Mouse (Mus musculus) hindbrain, embryonic 16.5 days (tissue): ENCODE data around the gene Arl15. TPM values are rescaled to one million over a fixed set of nuclear protein-coding genes. Genes with fewer than 3 reads are reported as not detected.

Experiments used
- ATAC-seq: fragments of 200-750 bp; cut with Nextera tagmentation; 2 replicates; pipeline ENCODE4 v1.8.0; 2017; ENCODE audit warnings: moderate TSS enrichment, moderate library complexity
- H3K27ac ChIP-seq: fragments of 300-500 bp; sonication (generic); 2 replicates; pipeline ENCODE4 v1.5.1; 2014; ENCODE audit warnings: low read depth, mild to moderate bottlenecking, control low read depth, low read length, moderate library complexity
- H3K27me3 ChIP-seq: fragments of 300-500 bp; sonication (generic); replicated peaks from 2 replicates; pipeline ENCODE4 v1.6.1; 2014; ENCODE audit warnings: low read length; ENCODE audit not compliant: control insufficient read depth, insufficient read depth
- H3K36me3 ChIP-seq: fragments of 300-500 bp; sonication (generic); 2 replicates; pipeline ENCODE4 v1.6.1; 2014; ENCODE audit warnings: mild to moderate bottlenecking, low read length, moderate library complexity, mixed read lengths; ENCODE audit not compliant: control insufficient read depth, insufficient read depth
- H3K4me1 ChIP-seq: fragments of 300-500 bp; sonication (generic); 2 replicates; pipeline ENCODE4 v1.6.1; 2014; ENCODE audit warnings: low read depth, low read length; ENCODE audit not compliant: control insufficient read depth, insufficient read depth
- H3K4me2 ChIP-seq: fragments of 300-500 bp; sonication (generic); 2 replicates; pipeline ENCODE4 v1.6.1; 2014; ENCODE audit warnings: mild to moderate bottlenecking, low read length, control low read depth, moderate library complexity
- H3K4me3 ChIP-seq: fragments of 300-500 bp; sonication (generic); 2 replicates; pipeline ENCODE4 v1.5.1; 2014; ENCODE audit warnings: mild to moderate bottlenecking, low read length, control low read depth, moderate library complexity
- H3K9ac ChIP-seq: fragments of 300-500 bp; sonication (generic); 2 replicates; pipeline ENCODE4 v1.6.1; 2014; ENCODE audit warnings: low read depth, mild to moderate bottlenecking, control low read depth, low read length, moderate library complexity
- H3K9me3 ChIP-seq: fragments of 300-500 bp; sonication (generic); 2 replicates; pipeline ENCODE4 v1.6.1; 2014; ENCODE audit warnings: mild to moderate bottlenecking, low read length, moderate library complexity; ENCODE audit not compliant: control insufficient read depth
- whole genome bisulfite sequencing: fragments of 180-500 bp; shearing (Covaris S2); extraction: QIAGEN DNeasy Blood & Tissue Kit; methylation state at CpG from one replicate; pipeline ENCODE4 v1.1.7; 2014; 5-methylcytosine and 5-hydroxymethylcytosine counted together
- polyA plus RNA-seq: library from polyadenylated mRNA; unstranded; fragments of >200 nt; fragmentation: Nextera tagmentation; extraction: Ambion mirVana; gene quantifications from 2 replicates; pipeline ENCODE4 v1.2.1, GENCODE M21; 2015

The Arl15 gene
- polyA plus RNA-seq, result 18.3 and 21.5 TPM in 2 replicates

DNA sequence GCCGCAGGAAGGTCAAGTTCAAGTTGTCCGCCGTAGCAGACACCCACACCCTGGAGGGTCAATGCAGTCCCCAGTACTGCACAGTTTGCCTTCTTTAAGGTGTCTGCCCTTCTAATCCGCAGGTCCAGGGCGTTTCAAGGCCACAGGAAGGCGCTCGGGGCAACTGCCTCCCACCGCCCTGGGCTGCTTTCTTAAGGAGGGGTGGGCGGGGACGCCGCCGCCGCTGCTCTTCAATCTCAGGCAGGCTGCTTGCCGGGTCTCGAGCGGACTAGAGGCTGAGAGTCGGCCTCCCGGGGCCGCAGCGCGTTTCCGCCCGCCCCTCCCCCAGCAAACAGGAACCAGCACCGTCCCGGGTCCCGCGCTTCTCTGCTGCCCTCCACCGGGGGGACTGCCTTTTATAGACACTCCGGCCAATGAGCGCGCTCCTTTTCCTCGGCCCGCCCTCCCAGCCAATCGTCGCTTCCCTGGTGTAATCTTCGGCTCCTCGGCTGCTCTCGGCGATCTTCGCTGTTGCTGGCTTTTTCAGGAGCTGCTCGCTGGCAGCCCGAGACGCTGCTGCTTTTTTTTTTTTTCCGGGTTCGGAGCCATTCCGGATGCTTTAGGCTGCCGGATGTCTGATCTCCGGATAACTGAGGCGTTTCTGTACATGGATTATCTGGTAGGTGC lies at the start of gene Arl15:
TSS of gene Arl15 (plus strand) at position 467 of the 666 bp plus-strand sequence.
- H3K9ac ChIP-seq, result peak within 1 kb of the TSS; percentile 88
- H3K4me3 ChIP-seq, result peak within 1 kb of the TSS; percentile 68
- peaks cover 9% of the 10 kb centered on the region for H3K4me1 ChIP-seq
- H3K36me3 ChIP-seq, result no peaks in the 10 kb centered on the region
- WGBS, result under 1% methylated on average over 49 of the region's 49 CpGs
- H3K27ac ChIP-seq, result peak within 1 kb of the TSS; percentile 89
- H3K4me2 ChIP-seq, result peak within 1 kb of the TSS; percentile 72
- ATAC-seq, result peak; percentile 98
- H3K9me3 ChIP-seq, result no peaks in the 10 kb centered on the region
- H3K27me3 ChIP-seq, result no peaks in the 10 kb centered on the region

DNA sequence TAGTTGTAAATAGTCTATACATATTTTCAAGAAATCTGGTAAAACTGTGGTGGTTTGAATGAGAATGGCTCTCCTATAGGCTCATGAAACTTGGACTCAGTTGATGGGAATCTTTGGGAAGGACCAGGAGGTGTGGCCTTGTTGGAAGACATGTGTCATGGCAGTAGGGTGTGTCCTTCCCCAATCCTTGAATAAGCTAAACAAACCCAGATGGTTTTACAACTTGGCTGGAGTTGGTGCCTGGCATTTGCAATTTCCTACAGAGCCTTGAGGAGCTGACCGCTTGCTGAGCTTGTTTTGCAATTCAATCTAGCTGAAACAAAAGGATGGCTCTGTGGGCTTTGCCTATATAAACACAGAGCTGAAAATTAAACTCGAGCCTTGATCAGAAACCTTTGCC lies 49.0 kb upstream of the Arl15 start:
- WGBS, result 51% methylated on average over 2 of the region's 2 CpGs
- ATAC-seq, result no peak
- no peaks in the 10 kb centered on the region for H3K9me3 ChIP-seq
- no peaks in the 10 kb centered on the region for H3K4me1 ChIP-seq
- H3K27me3 ChIP-seq, result no peaks in the 10 kb centered on the region
- H3K36me3 ChIP-seq, result no peaks in the 10 kb centered on the region
- no peak overlapping the region for H3K4me2 ChIP-seq
- no peak overlapping the region for H3K27ac ChIP-seq
- no peak overlapping the region for H3K4me3 ChIP-seq
- no peak overlapping the region for H3K9ac ChIP-seq

DNA sequence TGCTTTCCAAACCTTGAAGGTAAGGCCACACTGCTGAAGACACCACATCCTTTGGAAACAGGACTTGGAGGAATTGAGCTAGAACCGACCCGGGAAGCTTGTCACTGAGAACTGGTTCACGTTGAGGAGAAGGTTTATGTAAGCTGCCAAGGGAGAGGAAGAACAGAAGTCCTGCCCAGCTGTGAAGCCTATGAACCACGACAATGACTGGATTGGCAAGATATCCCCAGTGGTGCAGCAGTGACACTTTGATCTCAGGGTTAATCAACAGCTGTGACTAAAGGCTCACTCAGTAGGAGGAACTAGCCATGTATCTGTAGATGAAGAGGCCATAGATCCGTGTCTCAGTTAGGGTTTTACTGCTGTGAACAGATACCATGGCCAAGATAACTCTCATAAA lies 43.5 kb upstream of the Arl15 start:
- Histone ChIP-seq H3K4me3 (no peak overlapping the region), H3K27ac (no peak overlapping the region), H3K9ac (no peak overlapping the region), H3K4me2 (no peak overlapping the region), H3K36me3 (no peaks in the 10 kb centered on the region), H3K4me1 (no peaks in the 10 kb centered on the region), H3K9me3 (no peaks in the 10 kb centered on the region), H3K27me3 (no peaks in the 10 kb centered on the region)
- ATAC-seq, result no peak
- 70% methylated on average over 5 of the region's 5 CpGs for WGBS

DNA sequence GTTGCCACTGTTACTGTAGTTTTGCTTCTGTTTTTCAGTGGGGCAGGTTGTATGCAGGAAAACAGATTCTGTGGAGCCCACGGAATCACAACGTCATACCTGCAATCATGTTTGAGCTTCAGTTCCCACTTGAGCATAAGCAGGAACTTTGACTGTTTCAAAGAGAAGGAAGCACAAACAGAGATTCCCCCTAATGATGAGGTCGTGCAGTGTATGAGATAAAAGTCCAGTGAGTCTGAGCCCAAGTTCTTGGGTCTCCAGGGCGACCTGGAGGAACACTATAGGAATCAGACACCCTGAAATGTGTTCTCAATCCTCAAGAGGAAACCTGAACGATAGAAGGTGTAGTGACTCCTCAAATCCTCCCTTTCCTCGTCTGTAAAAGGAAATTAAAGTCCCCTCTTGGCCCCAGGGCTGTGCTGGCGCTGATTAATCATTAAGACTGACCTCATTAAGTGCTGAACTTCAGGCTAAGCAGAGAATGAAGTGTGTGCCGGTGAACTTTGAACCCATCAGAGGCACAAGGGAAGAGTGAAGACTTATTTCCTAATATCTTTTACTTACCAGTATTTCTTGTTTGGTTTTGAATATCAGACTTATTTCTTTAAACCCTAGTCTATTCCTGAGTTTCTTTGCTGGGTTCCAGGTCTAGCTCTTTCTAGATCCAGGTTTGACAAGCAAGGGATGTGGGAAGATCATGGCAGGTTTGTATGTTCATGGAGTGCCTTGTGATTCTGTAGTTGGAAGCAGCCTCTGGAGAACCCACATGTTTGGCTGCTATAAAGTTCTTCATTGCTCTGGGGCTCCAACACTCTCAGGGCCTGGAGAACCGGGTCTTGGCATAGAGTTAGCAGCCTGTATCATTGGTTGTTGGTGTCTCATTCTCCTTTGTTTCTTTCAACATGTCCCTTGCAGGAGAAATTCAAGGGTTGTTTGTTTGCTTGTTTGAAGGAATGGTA lies 39.3 kb upstream of the Arl15 start:
- Histone ChIP-seq H3K9ac (no peak overlapping the region), H3K9me3 (no peaks in the 10 kb centered on the region), H3K27ac (no peak overlapping the region), H3K4me2 (no peak overlapping the region), H3K4me3 (no peak overlapping the region), H3K36me3 (no peaks in the 10 kb centered on the region), H3K4me1 (no peaks in the 10 kb centered on the region), H3K27me3 (no peaks in the 10 kb centered on the region)
- ATAC-seq, result no peak
- 74% methylated on average over 9 of the region's 9 CpGs for WGBS

DNA sequence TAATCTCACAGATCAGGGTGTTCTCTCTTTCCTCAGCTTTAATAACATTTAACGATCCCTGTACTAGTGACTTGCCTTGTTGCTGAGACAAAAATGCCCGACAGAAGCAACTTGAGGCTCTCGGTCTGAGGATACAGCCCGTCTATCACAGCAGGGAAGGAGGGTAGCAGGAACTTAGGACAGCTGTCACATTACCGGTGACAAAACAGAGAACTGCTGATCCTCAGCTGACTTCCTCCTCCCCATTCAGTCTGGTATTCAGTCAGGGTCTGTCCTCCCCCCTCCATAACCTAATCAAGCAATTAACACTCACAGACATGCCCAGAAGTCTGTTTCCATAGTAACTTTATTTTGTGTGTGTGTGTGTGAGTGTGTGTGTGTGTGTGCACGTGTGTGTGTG lies 38.5 kb upstream of the Arl15 start:
- Histone ChIP-seq H3K27me3 (no peaks in the 10 kb centered on the region), H3K9me3 (no peaks in the 10 kb centered on the region), H3K4me3 (no peak overlapping the region), H3K4me2 (no peak overlapping the region), H3K36me3 (no peaks in the 10 kb centered on the region), H3K4me1 (no peaks in the 10 kb centered on the region), H3K9ac (no peak overlapping the region), H3K27ac (no peak overlapping the region)
- ATAC-seq, result no peak
- 43% methylated on average over 6 of the region's 6 CpGs for WGBS

DNA sequence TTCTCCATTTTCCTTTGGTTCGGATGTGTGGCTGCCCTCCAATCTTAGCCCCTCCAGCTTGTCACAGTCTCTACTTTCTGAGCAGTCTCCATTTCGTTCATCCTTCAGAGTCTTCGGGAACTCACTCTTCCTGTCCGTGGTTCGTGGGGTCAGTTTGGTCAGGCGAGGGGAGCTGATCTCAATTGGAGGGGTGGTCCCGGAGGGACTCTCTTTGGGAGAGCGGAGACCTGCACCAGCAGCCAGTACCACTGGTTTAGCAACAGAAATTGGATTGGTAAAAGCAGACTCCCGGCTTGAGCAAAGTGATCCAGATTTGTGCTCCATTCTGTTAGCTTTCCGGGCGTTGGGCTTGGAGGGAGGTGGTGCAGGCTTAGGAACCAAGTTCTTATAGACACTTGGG lies 32.6 kb upstream of the Arl15 start:
- no peak for ATAC-seq
- no peaks in the 10 kb centered on the region for H3K9me3 ChIP-seq
- no peaks in the 10 kb centered on the region for H3K27me3 ChIP-seq
- no peaks in the 10 kb centered on the region for H3K4me1 ChIP-seq
- no peaks in the 10 kb centered on the region for H3K36me3 ChIP-seq
- H3K4me3 ChIP-seq, result no peak overlapping the region
- 94% methylated on average over 11 of the region's 11 CpGs for WGBS
- no peak overlapping the region for H3K27ac ChIP-seq
- no peak overlapping the region for H3K4me2 ChIP-seq
- no peak overlapping the region for H3K9ac ChIP-seq

DNA sequence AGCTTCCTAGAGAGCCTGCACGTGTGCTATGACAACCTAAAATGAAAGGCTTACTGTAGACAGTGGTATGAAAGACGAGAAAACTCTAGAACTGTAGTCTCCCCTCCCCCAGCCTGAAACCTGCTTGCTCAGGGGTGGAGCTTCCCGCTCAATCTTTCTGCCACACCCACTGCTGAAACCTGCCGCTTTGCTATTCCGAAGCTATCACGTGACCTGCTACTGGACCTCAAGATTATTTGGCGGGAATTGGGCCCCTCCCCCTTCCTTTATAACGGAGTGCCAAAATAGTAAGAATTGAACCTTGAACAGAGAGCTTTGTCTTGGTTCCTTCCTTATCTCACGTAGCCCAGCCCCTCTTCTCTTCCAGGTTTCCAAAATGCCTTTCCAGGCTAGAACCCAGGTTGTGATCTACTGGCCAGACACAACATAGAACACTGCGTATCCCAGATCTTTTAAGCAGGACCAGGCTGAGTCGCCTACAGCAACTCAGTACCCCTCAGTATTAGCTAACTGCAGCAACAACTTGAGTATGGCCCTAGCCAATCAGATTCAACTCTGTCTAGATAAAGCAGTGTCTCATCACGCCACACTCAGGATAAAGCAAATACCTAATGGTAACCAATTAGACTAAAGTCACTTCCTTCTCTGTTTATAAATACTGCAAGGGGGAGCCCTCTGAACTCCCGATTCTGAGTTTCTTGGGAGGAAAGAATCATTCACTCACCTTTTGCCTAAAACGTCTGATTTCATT lies 31.4 kb upstream of the Arl15 start:
- 89% methylated on average over 14 of the region's 14 CpGs for WGBS
- no peak overlapping the region for H3K27ac ChIP-seq
- H3K36me3 ChIP-seq, result no peaks in the 10 kb centered on the region

DNA sequence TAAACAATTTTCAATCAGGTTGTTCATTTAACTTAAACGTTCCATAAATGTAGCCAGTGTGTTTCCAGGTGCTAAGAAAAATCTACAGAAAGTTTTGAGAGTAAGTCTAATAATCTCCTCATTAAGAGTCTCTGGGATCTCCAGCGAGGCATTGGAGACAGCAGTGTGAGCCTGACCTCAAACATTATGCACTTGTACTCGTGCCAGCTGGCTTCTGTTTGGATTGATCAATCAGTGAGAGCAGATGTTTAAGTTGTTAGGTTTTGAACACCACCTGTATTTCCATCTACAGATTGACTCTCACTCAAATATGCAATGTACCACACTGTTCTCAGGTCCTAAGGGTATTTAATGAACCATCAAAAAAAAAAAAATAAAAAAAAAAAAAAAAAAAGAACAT lies 28.9 kb upstream of the Arl15 start:
- Histone ChIP-seq H3K4me2 (no peak overlapping the region), H3K27me3 (no peaks in the 10 kb centered on the region), H3K4me3 (no peak overlapping the region), H3K9me3 (no peaks in the 10 kb centered on the region), H3K4me1 (no peaks in the 10 kb centered on the region), H3K9ac (no peak overlapping the region), H3K27ac (no peak overlapping the region), H3K36me3 (no peaks in the 10 kb centered on the region)
- 40% methylated on average over 3 of the region's 3 CpGs for WGBS
- no peak for ATAC-seq

More for the DNA sequence above, 31.4 kb upstream of the Arl15 start:
- Histone ChIP-seq H3K4me2 (no peak overlapping the region), H3K9me3 (no peaks in the 10 kb centered on the region), H3K4me3 (no peak overlapping the region), H3K9ac (no peak overlapping the region), H3K4me1 (no peaks in the 10 kb centered on the region), H3K27me3 (no peaks in the 10 kb centered on the region)
- no peak for ATAC-seq

DNA sequence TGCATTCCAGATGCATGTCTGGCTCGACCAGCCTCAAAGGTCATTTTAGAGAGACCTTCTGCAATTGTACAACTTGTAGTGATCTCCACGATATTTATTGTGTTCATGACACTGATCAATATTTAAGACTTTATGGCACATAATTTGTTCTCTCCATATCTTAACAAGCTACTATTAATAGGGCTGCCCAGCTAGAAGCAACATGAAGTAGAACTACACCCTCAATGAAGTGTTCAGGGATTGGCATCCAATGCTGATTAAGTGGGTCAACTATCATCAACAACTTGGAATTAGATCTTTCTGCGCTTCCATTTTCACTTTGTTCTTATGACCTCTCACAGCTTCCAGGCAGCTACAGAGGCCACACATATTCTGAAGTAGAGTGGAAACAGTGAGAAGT lies 24.5 kb upstream of the Arl15 start:
- H3K4me1 ChIP-seq, result no peaks in the 10 kb centered on the region
- ATAC-seq, result no peak
- H3K9me3 ChIP-seq, result no peaks in the 10 kb centered on the region
- 90% methylated on average over 3 of the region's 3 CpGs for WGBS
- no peak overlapping the region for H3K4me3 ChIP-seq
- H3K9ac ChIP-seq, result no peak overlapping the region
- H3K27me3 ChIP-seq, result no peaks in the 10 kb centered on the region
- H3K27ac ChIP-seq, result no peak overlapping the region
- no peaks in the 10 kb centered on the region for H3K36me3 ChIP-seq
- H3K4me2 ChIP-seq, result no peak overlapping the region
